Mouse (Mus musculus) forebrain, embryonic 12.5 days (tissue): ENCODE results near the gene Map2k3. TPM values are rescaled to one million over a fixed set of nuclear protein-coding genes. Genes with fewer than 3 reads are reported as not detected.

Source experiments
- ATAC-seq: fragments of 200-750 bp; cut with Nextera tagmentation; 2 replicates; pipeline ENCODE4 v1.8.0; 2017; ENCODE audit warnings: moderate TSS enrichment; ENCODE audit not compliant: low FRiP score
- H3K27ac ChIP-seq: fragments of 300-500 bp; sonication (generic); 2 replicates; pipeline ENCODE4 v1.5.1; 2016; ENCODE audit warnings: mild to moderate bottlenecking
- H3K27me3 ChIP-seq: fragments of 300-500 bp; sonication (generic); 2 replicates; pipeline ENCODE4 v1.6.1; 2016; ENCODE audit warnings: mild to moderate bottlenecking
- H3K36me3 ChIP-seq: fragments of 300-500 bp; sonication (generic); replicated peaks from 2 replicates; pipeline ENCODE4 v1.6.1; 2016; ENCODE audit warnings: mild to moderate bottlenecking
- H3K4me1 ChIP-seq: fragments of 300-500 bp; sonication (generic); 2 replicates; pipeline ENCODE4 v1.6.1; 2016
- H3K4me2 ChIP-seq: fragments of 300-500 bp; sonication (generic); 2 replicates; pipeline ENCODE4 v1.6.1; 2016; ENCODE audit warnings: mild to moderate bottlenecking, moderate library complexity
- H3K4me3 ChIP-seq: fragments of 300-500 bp; sonication (generic); replicated peaks from 2 replicates; pipeline ENCODE4 v1.5.1; 2016; ENCODE audit warnings: mild to moderate bottlenecking
- H3K9ac ChIP-seq: fragments of 300-500 bp; sonication (generic); 2 replicates; pipeline ENCODE4 v1.6.1; 2016; ENCODE audit warnings: mild to moderate bottlenecking
- H3K9me3 ChIP-seq: fragments of 300-500 bp; sonication (generic); 2 replicates; pipeline ENCODE4 v1.6.1; 2016
- WGBS: fragments of 180-500 bp; shearing (Covaris S2); methylation state at CpG from one replicate; pipeline ENCODE4 v1.1.7; 2016; 5-methylcytosine and 5-hydroxymethylcytosine counted together
- polyA plus RNA-seq: library from polyadenylated mRNA; unstranded; fragments of >200 nt; fragmentation: Nextera tagmentation; extraction: Ambion mirVana; gene quantifications from 2 replicates; pipeline ENCODE4 v1.2.1, GENCODE M21; 2016

The Map2k3 gene
- polyA plus RNA-seq, 1 experiment from 2014 or later, result 43.7 TPM

DNA sequence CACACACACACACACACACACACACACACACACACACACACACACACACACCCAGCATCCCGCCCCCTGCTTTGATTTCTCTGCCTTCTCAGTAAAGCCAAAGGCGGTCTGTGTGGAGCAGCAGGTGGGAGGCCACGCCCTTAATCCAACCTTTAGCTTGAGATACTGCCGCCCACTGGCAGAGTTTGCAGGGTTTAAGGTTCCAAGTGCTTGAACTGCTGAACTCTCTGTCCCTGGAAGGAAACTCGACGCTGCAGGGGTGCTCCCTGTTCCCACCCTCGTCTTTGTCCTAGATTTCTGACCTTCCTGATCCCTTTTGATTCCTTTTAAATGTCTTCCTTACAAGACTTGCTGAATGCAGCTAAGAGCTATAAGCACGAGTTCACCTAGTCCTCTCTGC lies 44.9 kb downstream of the Map2k3 start:
- Histone ChIP-seq H3K27me3 (no peaks in the 10 kb centered on the region), H3K9me3 (no peaks in the 10 kb centered on the region), H3K9ac (no peak overlapping the region), H3K4me3 (no peak overlapping the region), H3K4me2 (no peak overlapping the region), H3K36me3 (no peaks in the 10 kb centered on the region), H3K27ac (no peak overlapping the region), H3K4me1 (no peaks in the 10 kb centered on the region)
- ATAC-seq, result no peak
- WGBS, result 9% methylated on average over 8 of the region's 8 CpGs

DNA sequence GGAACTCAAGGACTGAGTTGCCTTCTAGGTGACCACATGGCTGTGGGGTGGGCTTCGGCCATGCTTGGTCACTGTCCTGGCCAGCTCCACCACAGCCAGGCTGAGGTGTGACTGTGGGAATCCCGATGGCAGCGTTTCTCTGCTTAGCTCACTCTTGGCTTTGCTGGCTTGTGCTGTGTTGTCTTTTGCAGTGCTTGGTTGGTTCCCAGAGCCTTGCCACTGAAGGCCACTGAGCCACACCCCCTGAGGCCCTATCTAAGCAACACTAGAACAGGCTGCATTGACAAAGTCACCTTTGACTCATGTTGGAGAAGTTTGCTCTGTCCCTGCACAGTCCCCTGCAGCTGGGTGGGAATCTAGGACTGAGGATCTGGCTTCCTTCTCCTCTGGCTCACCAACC lies 45.3 kb downstream of the Map2k3 start:
- Histone ChIP-seq H3K9ac (no peak overlapping the region), H3K36me3 (no peaks in the 10 kb centered on the region), H3K27ac (no peak overlapping the region), H3K27me3 (no peaks in the 10 kb centered on the region), H3K4me2 (no peak overlapping the region), H3K9me3 (no peaks in the 10 kb centered on the region), H3K4me3 (no peak overlapping the region), H3K4me1 (no peaks in the 10 kb centered on the region; the same call in 1 of the 2 replicates)
- no peak for ATAC-seq
- WGBS, result 50% methylated on average over 3 of the region's 3 CpGs

DNA sequence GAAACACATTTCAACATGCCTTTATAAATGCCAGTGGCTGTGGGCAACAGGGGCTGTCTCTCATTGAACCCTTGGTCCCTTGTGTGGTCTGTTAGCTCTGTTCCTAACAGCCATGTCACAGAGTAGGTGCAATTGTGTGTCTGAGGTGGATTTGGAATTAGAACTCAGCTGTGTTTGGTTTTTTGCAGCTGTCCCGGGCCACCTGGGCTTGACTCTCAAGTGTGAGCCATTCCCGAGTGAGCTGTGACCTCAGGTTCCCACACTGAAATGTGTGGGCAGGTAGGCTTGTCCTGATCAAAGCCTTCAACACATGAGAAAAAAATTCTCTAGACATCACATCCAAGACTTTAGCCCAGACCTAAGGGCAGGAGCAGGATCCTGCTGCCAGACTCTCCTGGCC lies 46.8 kb downstream of the Map2k3 start:
- Histone ChIP-seq H3K4me3 (no peak overlapping the region), H3K9ac (no peak overlapping the region), H3K4me2 (no peak overlapping the region), H3K27me3 (no peaks in the 10 kb centered on the region), H3K36me3 (no peaks in the 10 kb centered on the region), H3K9me3 (no peaks in the 10 kb centered on the region), H3K4me1 (no peaks in the 10 kb centered on the region; the same call in 1 of the 2 replicates), H3K27ac (no peak overlapping the region)
- 98% methylated on average over 2 of the region's 2 CpGs for WGBS
- ATAC-seq, result no peak

DNA sequence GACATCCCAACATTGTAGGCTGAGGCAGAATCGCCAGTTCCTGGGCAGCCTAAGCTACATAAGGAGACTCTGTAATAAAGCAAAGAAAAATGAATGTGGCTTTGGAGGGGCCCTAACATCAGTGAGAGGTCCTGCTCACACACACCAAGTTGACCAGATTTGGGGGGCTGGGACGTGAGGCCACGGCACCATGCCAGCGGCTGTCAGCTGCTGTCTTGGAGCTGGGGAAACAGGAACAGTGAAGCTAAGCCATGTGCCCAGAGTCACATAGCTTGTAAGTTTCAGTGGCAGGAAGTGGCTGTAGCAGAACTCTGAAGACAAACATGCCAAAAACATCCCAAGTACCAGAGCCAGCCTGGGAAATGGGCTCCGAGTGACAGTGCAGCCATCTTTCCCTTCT lies 48.0 kb downstream of the Map2k3 start:
- no peak overlapping the region for H3K9ac ChIP-seq
- WGBS, result 92% methylated on average over 5 of the region's 5 CpGs
- H3K27ac ChIP-seq, result no peak overlapping the region
- no peak overlapping the region for H3K4me3 ChIP-seq
- H3K9me3 ChIP-seq, result no peaks in the 10 kb centered on the region
- H3K4me2 ChIP-seq, result no peak overlapping the region
- H3K36me3 ChIP-seq, result no peaks in the 10 kb centered on the region
- peaks cover under 1% of the 10 kb centered on the region; the same call in 1 of the 2 replicates for H3K4me1 ChIP-seq
- no peaks in the 10 kb centered on the region for H3K27me3 ChIP-seq
- ATAC-seq, result no peak

DNA sequence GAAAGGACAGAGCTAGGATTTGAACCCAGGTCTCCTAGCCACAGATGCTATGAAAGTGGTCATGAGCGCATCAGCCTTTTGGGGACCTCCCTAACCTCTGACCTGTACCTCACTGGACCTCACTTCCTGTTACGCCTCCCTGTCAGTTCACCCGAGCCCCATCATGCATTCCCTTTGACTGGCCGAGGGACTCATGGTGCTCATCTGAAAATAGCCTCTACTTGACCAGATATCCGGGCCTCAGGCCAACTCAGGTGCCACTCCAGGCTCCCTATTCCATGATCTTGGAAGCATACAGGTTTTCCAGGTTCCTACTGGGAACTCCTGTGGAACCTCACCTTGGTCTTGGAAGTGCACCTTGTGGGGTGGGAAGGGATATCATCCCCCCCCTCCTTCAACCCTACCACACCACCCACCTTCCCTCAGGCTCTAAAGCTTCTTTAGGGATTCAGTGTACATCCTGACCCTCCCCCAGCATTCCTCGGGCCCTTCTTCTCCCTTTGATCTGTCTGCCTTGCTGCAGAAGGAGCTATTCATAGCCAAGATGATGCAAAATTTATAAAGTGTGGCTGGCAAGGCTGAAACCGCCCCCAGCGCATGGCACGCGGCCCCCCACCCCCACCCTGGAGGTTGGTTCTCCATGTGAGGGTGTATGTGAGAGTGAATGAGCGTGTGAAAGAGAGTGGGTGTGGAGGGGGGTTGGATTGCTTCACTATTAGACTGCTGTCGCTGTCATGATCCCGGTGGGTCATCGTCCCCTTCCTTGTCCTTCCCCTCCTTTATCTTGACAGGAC lies 50.1 kb downstream of the Map2k3 start:
- Histone ChIP-seq H3K4me3 (no peak overlapping the region), H3K9me3 (no peaks in the 10 kb centered on the region), H3K4me2 (no peak overlapping the region), H3K4me1 (peaks cover 4% of the 10 kb centered on the region; the same call in 1 of the 2 replicates), H3K36me3 (no peaks in the 10 kb centered on the region), H3K9ac (no peak overlapping the region), H3K27ac (no peak overlapping the region), H3K27me3 (no peaks in the 10 kb centered on the region)
- ATAC-seq, result no peak
- WGBS, result 75% methylated on average over 14 of the region's 14 CpGs

DNA sequence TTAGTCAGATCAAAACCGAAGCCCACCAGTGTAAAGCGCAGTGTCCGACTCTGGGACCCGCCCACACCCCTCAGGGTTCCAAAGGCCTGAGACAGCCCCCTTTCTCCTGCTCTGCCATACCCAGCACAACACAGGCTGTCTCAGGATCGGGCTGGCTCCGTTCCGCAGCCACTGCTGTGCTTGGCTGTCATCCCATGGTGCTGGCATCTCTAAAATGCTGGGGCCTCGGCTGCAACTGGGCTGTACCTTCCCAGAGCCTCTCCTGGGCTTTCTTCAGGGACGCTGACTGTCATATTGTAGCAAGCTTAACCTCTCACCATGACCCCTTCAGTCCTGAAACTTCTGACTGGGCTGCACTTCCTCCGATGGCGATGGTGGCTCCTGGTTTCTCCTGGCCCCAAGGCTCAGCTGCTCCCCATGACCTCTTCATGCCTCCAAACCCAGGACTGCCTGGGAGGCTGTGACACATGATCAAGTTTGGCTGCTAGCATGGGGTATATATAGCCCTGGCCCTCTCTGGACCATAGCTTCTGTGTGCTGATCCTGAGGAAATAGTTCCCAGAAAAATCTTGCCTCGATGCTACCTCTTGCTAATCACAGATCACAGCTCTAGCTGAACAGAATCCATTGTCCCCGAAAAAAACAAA lies 53.2 kb downstream of the Map2k3 start:
- Histone ChIP-seq H3K4me2 (no peak overlapping the region), H3K4me3 (no peak overlapping the region), H3K9me3 (no peaks in the 10 kb centered on the region), H3K27me3 (no peaks in the 10 kb centered on the region), H3K36me3 (no peaks in the 10 kb centered on the region), H3K9ac (no peak overlapping the region), H3K27ac (no peak overlapping the region), H3K4me1 (peaks cover 4% of the 10 kb centered on the region; the same call in 1 of the 2 replicates)
- WGBS, result 66% methylated on average over 13 of the region's 13 CpGs
- no peak for ATAC-seq

DNA sequence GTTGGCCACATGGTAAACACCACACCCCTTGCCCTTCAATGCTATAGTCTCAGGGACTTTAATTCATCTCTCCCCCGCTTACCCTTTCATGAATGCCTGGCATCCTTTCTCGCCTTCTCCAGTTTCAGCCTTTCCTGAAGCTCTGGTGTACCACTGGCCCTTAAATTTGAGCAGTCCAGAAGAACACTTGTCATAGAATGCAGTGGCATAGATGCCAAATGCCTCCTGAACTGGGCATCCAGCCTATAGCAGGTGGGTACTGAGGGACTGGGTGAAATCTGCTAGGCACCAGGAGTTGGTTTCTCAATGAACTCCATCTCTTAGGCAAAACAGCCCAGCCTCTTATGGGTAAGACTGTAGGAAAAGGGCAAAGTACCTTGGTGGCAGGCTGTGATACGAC lies 58.6 kb downstream of the Map2k3 start:
- H3K4me2 ChIP-seq, result no peak overlapping the region

More for the DNA sequence above, 58.6 kb downstream of the Map2k3 start:
- 79% methylated on average over 3 of the region's 3 CpGs for WGBS
- Histone ChIP-seq H3K9me3 (no peaks in the 10 kb centered on the region), H3K36me3 (no peaks in the 10 kb centered on the region), H3K9ac (no peak overlapping the region), H3K4me3 (no peak overlapping the region), H3K4me1 (no peaks in the 10 kb centered on the region), H3K27ac (no peak overlapping the region), H3K27me3 (no peaks in the 10 kb centered on the region)
- no peak for ATAC-seq

Other genes with a start within 250 kb of the Map2k3 start
- 138 and 152 TPM in 2 replicates for gene Llgl1, start 232.3 kb upstream of the Map2k3 start, polyA plus RNA-seq
- 76.2 and 78.9 TPM in 2 replicates for gene Flii, start 204.8 kb upstream of the Map2k3 start, polyA plus RNA-seq
- gene Mief2, start 203.6 kb upstream of the Map2k3 start, polyA plus RNA-seq, result 15.4 and 17.9 TPM in 2 replicates
- gene Top3a, start 154.7 kb upstream of the Map2k3 start, polyA plus RNA-seq, result 20.5 and 21.1 TPM in 2 replicates
- 11.0 and 11.5 TPM in 2 replicates for gene Smcr8, start 154.5 kb upstream of the Map2k3 start, polyA plus RNA-seq
- 49.9 and 52.6 TPM in 2 replicates for gene Shmt1, start 120.3 kb upstream of the Map2k3 start, polyA plus RNA-seq
- gene Dhrs7b, start 101.4 kb upstream of the Map2k3 start, polyA plus RNA-seq, result 23.5 and 27.2 TPM in 2 replicates
- gene Tmem11, start 52.8 kb upstream of the Map2k3 start, polyA plus RNA-seq, result 49.6 and 52.1 TPM in 2 replicates
- gene Natd1, start 17.3 kb upstream of the Map2k3 start, polyA plus RNA-seq, result 24.1 and 29.9 TPM in 2 replicates
- gene Kcnj12, start 90.5 kb downstream of the Map2k3 start, polyA plus RNA-seq, result 0.22 and 0.42 TPM in 2 replicates
- gene Tnfrsf13b, start 194.7 kb downstream of the Map2k3 start, polyA plus RNA-seq, result 0.37 and 0.59 TPM in 2 replicates
- gene Usp22, start 243.0 kb downstream of the Map2k3 start, polyA plus RNA-seq, result 305 and 331 TPM in 2 replicates